Mouse (Mus musculus) left cerebral cortex, postnatal 25 days (tissue): ENCODE results near the gene Lman2. TPM values are rescaled to one million over a fixed set of nuclear protein-coding genes. Genes with fewer than 3 reads are reported as not detected.
A peak's percentile ranks its signal among the peaks of the same experiment; 100 is the strongest.

Experiments used
- DNase-seq, 2 experiments: peaks; one replicate each; pipeline ENCODE4 v3.0.0; 2022; ENCODE audit warnings: low spot score in 2 of 2, mixed read lengths in 1 of 2
- intact Hi-C: fragments of 180-260 bp; cut with DNase I; formaldehyde crosslinking; loops from one replicate; pipeline ENCODE4 v1.15.1; 2025
- total RNA-seq, 2 experiments: library from RNA; stranded (reverse); gene quantifications; 2 replicates each; pipeline ENCODE4 v1.2.3; 2021

Lman2 gene
- total RNA-seq, 2 experiments from 2014 or later = 57.5 to 59.7 TPM

DNA sequence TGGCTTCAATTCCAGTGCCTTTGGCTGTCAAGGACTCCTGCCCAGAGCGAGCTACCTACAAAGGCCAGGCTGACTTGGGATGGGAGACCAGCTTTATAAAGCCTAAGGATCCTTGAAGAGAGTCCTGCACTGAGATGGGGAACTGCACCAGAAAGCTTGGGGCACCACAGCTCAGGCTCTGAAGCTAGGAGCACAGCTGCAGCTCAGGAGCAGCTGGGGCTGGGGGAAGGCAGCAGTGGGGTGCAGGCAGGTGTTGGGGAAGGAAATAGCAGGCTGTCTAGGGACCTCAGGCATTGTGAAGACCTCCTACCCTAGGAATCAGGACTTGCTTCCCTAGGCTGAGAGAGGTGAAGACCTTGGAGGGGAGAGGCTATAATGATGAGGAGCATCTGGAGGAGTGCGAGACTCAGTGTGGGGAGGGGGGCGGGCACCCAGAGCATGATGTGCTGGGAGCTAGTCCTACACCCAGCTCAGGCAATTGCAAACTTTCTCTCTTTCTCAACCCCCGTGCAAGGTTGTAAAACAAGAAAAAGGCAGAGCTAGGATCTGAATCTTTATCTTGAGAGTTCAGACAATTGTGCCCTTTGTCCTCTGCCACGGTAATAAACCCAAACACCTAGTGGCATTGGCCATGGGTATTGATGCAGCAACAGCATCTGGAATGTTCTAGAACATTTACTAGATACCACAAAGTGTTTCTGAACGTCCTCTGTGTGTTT lies 11.8 kb upstream of the Lman2 start:
- intact Hi-C loops = no loop called here
- no peak for DNase-seq

DNA sequence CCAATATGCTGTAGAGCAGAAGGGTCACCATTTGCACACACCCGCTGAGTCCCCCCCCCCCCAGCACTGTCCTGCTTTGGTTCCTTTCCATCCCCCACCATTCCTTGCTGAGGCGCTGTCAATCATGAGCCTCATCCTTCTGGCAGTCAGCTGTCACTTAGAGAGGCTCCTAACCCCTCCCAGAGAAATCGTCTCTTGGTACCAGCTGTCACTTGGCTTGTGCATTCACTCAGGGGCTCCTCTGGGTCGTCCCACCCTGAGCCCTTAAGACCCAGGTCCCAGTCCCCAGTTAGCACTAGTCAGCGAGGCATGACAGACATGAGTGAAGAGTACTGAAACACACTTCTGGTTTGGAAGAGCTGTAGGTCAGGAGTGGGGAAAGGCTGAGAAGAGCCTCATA lies 9.2 kb upstream of the Lman2 start:
- intact Hi-C loops = no loop called here
- DNase-seq = no peak

DNA sequence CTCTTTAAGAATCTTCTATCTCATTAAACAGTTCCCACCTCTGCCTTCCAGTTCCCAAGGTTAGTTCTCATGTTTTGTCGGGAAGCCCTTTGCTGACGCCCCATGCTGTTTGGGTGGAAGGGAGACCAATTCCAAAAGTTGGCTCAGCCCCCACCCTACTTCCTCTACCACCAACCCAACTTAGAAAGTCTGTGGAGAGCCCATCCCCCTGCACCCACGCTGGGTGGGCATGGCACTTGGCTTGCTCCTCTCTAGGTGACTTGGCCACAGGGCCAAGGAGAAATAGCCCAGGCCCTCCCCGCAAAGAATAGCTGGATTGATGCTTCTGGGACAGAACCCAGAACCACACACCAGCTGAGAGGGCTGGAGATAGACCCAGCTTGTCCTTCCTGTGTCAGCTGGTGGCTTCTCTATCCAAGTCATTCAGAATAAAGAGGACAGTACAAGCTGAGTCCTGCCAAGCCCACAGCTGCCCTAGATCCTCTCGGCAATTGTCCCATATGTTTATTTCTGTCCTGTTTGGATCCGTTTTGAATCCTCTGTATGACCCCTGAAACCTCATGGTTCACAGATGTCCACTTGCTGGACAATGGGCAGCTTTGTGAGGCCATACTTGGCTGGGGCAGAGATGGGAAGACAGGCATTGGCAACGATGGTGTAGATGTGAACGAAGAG lies 8.6 kb upstream of the Lman2 start:
- peak in 1 of 2 experiments; percentile 65 for DNase-seq

GRCm38 (mm10) chr13:55370234-55370633 lies 7.7 kb upstream of the Lman2 start:
- DNase-seq = no peak
- intact Hi-C loops = no loop called here

More for the DNA sequence above, 8.6 kb upstream of the Lman2 start:
- intact Hi-C loops = no loop called here

DNA sequence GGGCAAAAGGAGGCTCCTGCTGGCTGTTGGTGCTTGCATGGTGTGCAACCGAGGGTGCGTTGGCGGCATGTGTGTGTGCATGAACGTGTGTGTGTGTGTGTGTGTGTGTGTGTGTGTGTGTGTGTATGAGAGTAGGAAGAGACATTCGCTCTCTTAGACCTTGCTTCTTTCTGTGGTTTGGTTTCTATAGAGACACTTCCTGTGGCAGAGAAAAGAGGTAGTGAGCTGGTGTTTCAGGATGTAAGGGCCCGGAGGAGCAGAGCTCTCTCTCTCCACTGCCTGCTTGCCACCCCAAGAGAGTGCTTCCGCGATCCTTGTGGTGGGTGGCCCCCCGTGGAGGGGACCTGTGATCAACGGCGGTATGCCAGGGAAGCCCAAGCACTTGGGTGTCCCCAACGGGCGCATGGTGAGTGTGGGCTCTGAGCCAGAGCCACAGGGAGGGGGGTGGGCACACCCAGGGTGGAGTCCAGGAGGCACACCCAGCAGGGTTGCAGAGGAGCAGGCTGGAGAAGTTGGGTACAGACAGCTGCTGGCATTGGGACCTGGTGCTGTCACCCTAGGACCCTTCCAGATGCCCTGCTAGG lies 7.0 kb upstream of the Lman2 start, which contains the start of gene Rgs14:
TSS of gene Rgs14 (plus strand) at position 202 of the 584 bp plus-strand sequence.
- intact Hi-C loops = no loop called here
- peak; percentile 64 to 72 for DNase-seq

DNA sequence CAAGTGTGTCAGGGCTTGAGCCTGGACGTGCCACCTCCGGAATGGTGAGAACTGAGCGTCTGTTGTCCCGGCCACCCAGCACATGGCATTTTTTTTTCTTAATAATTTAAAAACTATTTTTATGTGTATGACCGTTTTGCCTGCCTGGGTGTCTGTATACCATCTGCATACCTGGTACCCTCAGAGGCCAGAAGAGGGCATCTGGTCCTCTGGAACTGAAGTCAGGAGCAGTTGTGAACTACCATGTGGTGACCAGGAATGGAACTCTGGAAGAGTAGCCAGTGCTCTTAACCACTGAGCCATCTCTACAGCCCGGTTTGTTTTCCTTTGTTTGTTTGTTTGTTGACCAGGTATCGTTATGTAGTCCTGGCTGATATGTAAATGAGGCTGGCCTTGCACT lies 5.8 kb upstream of the Lman2 start:
- DNase-seq = no peak

DNA sequence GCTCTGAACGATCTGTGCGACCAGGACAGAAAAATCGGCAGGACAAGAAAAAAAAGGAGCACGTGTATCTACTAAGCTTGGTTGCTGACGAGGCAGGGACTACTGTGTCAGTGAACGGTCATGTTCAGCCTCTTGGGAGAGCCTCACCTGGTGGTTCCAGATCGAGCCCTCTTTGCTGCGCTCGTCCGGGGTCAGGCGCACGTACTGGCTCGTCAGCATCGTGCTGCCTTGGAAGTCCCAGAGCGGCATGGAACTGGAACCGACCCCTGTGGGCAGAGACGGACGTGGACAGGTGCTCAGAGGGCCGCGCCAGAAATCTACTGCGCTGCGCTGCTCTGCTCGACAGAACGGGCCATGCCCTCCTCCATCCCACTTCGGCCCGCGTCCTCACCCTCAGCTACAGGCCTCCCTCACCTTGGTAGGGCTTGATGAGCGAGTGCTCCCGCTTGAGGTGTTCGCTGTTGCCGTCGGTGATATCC lies 570 bp downstream of the Lman2 start:
- DNase-seq = peak in 1 of 2 experiments; percentile 45
- intact Hi-C loops = no loop called here

More for the DNA sequence above, 5.8 kb upstream of the Lman2 start:
- intact Hi-C loops = no loop called here

DNA sequence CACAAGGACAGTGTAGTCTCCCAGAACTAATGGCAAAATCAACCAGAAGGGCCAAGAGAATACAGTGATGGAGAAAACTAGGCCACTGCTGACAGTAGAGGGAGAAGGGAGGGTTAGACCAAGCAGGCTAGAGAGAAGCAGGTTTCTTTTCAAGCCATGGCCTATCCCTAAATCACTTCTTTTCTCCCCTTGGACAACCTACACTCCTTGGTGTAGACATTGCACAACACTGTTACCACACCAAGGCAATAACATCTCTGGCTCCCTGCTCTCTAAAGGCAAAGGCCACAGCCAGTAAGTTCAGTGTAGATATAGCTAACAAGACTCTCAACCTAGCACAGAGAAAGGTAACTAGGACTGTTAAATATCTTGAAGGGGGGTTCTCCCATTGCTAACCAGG lies 1.4 kb downstream of the Lman2 start:
- no peak for DNase-seq
- intact Hi-C loops = no loop called here

- intact Hi-C loops = no loop called here
- DNase-seq = no peak
These were observed 15.8 kb downstream of the Lman2 start for GRCm38 (mm10) chr13:55346745-55347144.

GRCm38 (mm10) chr13:55344286-55344685 lies 18.3 kb downstream of the Lman2 start:
- intact Hi-C loops = no loop called here
- DNase-seq = peak in 1 of 2 experiments; percentile 77

DNA sequence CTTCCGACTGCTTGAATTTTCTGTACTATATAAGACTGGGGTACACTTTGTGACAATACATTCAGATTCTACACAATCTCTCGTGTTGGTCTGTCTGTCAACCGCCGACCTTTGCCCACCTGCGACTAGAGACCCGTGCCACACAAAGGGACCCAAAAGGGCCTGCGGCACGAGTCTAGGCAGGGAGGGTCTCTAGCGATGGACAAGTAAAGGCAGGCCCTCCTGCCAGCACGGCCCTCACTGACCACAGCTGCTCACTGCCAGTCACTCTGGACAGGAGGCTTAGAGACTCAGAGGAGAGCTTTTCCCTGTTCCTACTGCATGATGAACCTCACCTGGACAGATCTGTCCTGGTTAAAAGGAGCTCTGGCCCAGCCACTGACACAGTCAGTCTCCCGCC lies 20.1 kb downstream of the Lman2 start:
- intact Hi-C loops = no loop called here
- DNase-seq = no peak

- intact Hi-C loops = no loop called here
These were observed 23.3 kb downstream of the Lman2 start for GRCm38 (mm10) chr13:55339259-55339658.

DNA sequence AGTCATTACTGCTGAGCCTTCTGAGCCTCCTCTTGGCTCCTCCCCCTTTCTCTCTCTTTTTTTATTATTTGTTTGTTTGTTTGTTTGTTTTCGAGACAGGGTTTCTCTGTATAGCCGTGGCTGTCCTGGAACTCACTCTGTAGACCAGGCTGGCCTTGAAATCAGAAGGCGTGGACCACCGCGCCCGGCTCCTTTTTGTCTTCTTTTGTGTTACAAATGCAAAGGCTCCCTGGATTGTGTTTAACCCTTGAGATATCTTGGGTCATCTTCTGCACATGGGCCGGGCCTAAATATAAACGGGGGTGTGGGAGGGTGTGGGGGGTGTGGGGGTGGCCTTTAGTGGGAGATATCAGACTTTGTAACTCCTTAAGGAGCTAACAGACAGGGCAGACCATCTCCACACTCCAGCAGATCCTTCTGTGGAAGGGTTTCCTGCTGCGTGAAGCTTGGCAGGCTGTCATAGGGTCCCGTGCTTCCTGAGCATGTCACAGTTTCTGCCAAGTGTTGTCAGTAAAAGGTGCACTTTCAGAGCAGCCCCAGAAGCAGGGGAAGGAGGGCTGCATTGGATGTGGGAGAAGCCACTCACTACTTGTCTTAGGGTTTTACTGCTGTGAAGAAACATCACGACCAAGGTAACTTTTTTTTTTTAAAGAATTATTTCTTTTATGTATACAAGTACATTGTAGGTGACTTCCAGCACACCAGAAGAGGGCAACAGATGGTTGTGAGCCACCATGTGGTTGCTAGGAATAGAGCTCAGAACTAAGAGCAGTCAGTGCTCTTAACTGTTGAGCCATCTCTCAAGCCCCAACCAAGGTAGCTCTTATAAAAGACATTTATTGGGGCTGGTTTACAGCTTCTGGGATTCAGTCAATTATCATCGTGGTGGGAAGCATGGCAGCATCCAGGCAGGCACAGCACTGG lies 24.2 kb downstream of the Lman2 start:
- intact Hi-C loops = no loop called here
- no peak for DNase-seq

More at GRCm38 (mm10) chr13:55339259-55339658, 23.3 kb downstream of the Lman2 start:
- DNase-seq = no peak

GRCm38 (mm10) chr13:55337341-55337975 lies 25.1 kb downstream of the Lman2 start:
- intact Hi-C loops = no loop called here
- no peak for DNase-seq

- intact Hi-C loops = no loop called here
- DNase-seq = no peak
These were observed 26.9 kb downstream of the Lman2 start for GRCm38 (mm10) chr13:55335701-55336100.

DNA sequence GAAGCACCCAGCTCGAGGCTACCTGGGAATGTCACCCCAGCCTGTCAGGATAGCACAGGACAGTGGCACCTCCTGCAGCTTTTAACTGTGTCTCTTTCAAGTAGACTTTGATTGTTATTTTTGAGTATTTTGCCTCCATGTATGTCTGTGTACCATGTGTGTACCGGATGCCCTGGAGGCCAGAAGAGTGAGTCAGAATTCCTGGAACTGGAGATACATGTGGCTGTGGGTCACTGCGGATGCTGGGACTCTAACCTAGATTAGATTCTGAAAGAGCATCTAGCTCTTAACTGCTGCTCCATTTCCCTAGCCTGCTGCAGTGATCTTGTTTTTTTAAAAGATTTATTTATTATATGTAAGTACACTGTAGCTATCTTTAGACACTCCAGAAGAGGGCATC lies 30.3 kb downstream of the Lman2 start:
- no peak for DNase-seq
- intact Hi-C loops = loop anchor here (5.0 kb wide), 1 partner anchor 70 kb away; no protein-coding TSS in a partner anchor

DNA sequence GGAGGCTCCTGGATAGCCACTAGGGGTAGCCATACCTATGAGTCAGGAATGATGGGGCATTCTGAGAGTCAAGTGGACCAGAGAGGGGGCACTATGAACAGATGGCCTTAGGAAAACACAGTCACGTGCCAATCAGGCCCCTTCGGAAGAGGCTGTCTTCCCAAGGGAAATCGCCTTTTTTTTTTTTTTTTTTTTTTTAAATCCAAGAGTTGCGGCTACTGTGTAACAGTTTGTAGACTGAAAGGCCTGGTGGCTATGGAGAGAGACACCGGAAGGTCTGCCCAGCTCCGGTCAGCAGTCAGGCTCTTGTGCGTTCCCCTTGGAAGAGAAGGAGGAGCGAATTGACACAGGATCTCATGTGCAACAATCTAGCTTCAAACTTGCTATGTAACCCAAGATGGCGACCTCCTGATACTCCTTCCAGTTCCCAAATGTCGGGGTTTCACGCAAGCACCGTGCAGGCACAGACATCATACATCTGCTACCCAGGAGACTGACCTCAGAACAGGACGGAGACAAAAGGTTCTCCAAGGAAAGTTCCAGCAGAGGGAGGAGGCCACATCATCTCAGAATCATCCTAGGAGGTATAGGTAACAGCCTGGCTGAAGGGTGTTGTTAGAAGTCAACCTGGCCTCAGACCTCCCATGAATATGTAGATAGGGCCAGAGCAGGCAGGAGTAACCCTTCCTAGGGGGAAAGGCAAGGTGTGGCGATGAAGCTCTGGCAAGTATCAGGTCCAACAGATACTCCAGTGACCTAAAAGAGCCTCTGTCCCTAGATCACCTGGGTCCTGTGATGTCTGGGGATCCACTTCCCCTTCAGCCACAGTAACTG lies 31.8 kb downstream of the Lman2 start:
- intact Hi-C loops = loop anchor here (5.0 kb wide), 1 partner anchor 72 kb away; no protein-coding TSS in a partner anchor

More for the DNA sequence above, 31.8 kb downstream of the Lman2 start:
- no peak for DNase-seq
